Mouse (Mus musculus): ENCODE data around the gene Prl2c2.
"Not testable (repeated sequence)": the region's sequence is repeated elsewhere in the genome, so short reads cannot be mapped to it uniquely, and the experiment has no call there.

Prl2c2 gene

GRCm38 (mm10) chr13:13005283-13005682 lies at the start of gene Prl2c2:
TSS of gene Prl2c2 (minus strand) at chr13:13005383.
- not testable (repeated sequence) for DNase-seq (ENCODE audit: low spot score in 2 of 2)

DNA sequence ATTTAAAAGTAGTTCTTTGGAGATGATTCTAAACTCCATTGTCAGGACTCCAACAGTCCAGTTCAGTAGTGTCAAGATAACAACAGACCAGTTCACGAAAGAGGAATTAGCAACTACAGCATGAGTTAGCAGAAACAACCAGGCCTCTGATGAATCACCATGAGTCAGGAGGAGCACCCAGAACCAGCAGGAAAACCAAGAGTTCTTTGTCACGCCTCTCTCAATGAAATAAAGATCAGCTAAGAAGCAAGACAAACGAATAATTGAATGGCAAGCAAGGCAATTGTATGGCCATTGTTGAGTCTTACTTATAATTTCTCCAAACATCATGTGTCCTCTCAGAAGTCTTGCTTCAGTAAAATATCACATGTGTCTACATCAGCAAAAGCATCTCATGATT lies 20.7 kb upstream of the Prl2c2 start:
- DNase-seq (ENCODE audit: low spot score in 2 of 2): not testable (repeated sequence)

GRCm38 (mm10) chr13:13013993-13014549 lies 8.9 kb upstream of the Prl2c2 start:
- not testable (repeated sequence) for DNase-seq (ENCODE audit: low spot score in 2 of 2)
